Mouse (Mus musculus) right cerebral cortex, postnatal 36 days (tissue): Measurements from ENCODE around the gene Cldn15.

Experiments used
- DNase-seq, 2 experiments: peaks; one replicate each; pipeline ENCODE4 v3.0.0; 2022; ENCODE audit warnings: low spot score in 2 of 2, mixed read lengths in 1 of 2

The Cldn15 gene

GRCm38 (mm10) chr5:136980974-136981373 is 14.6 kb downstream of the Cldn15 start:
- DNase-seq = no peak

- DNase-seq = no peak
These were observed 16.0 kb downstream of the Cldn15 start for GRCm38 (mm10) chr5:136982338-136982930.

GRCm38 (mm10) chr5:136984828-136985227 is 18.4 kb downstream of the Cldn15 start:
- no peak for DNase-seq

GRCm38 (mm10) chr5:136986695-136987137 is 20.3 kb downstream of the Cldn15 start, which contains the start of gene Plod3:
TSS of gene Plod3 (plus strand) at chr5:136987019.
- peak; percentile 94 to 97 for DNase-seq

GRCm38 (mm10) chr5:136987138-136987933 is 20.9 kb downstream of the Cldn15 start:
- DNase-seq = peak; percentile 73 to 77

- DNase-seq = no peak
These were observed 21.5 kb downstream of the Cldn15 start, which contains the start of gene Znhit1 for GRCm38 (mm10) chr5:136987934-136988271. TSS of gene Znhit1 (minus strand) at chr5:136988021.

DNA sequence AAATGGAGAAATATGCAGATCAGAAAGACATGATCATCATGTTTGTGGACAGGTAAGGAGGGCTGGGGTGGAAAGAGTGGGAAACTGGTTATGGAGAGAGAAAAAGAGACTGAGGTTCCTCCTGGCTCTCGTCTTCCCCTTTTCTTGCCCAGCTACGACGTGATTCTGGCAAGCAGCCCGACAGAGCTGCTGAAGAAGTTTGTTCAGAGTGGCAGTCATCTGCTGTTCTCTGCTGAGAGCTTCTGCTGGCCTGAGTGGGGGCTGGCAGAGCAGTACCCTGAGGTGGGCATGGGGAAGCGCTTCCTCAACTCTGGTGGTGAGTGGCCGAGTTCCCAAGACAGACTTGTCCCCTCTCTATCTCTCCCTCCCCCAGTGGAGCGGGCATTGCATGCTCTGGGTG is 22.0 kb downstream of the Cldn15 start:
- no peak for DNase-seq

DNA sequence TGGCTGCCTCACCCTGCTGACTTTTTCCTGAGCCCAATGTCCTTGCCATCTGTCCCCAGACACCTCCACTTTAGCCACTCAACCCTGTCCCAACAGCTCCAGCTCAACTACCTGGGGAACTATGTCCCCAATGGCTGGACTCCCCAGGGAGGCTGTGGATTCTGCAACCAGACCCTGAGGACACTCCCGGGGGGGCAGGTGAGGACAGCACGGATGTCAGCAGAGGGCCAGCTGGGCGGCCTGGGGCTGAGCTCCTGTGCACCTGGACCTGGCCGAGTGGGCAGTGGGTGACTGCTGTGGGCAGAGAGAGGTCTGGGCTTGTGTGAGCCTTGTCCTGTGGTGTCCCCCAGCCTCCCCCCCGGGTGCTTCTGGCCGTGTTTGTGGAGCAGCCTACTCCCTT is 23.4 kb downstream of the Cldn15 start:
- DNase-seq = no peak

GRCm38 (mm10) chr5:136999449-136999848 is 33.0 kb downstream of the Cldn15 start:
- DNase-seq = no peak

- no peak for DNase-seq
These were observed 34.2 kb downstream of the Cldn15 start for GRCm38 (mm10) chr5:137000612-137001011.

- DNase-seq = no peak
These were observed 40.9 kb downstream of the Cldn15 start for GRCm38 (mm10) chr5:137007276-137007675.

DNA sequence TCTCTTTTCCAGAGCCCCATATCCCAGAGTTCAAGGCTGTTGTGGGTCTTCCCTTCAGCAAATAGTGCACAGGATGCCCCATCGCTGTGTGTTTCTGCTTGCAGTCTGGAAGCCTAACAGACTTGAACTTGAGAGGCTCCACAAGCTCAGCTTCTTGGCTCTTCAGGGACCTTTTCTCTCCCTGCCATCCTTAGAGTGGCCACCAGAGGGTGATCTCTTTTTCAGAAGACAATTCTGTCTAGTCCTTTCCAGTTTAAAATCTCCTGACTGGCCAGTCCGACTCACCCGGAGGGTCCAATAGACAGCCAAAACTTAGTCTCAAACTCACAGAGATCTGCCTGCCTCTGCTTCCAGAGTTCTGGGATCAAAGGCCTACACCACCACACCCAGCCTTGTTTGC is 43.6 kb downstream of the Cldn15 start:
- DNase-seq = no peak

DNA sequence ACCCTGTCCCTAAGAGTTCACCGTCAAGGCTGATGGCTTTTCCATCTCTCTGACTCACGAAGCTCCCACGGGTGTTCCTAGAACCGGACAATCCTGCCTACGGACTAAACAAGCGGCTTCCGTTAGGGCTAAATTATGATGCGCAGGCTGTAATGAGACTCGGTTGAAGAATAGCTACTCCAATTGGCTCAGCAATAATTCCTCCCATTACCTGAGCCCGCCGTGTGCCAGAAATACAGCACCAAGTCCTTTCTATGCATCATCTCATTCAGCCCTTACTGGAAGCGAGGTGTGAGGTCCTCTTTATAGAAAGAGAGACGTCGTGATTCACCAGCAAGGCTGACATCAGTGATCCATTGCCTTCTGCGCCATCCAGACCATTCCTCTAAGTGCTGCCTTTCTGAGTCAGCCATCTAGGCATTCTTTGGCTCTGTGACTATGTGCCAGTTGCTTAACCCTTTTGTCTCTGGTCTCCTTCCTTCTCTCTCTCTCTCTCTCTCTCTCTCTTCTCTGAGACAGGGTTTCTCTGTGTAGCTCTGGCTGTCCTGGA is 46.1 kb downstream of the Cldn15 start:
- no peak for DNase-seq

- no peak for DNase-seq
These were observed 49.5 kb downstream of the Cldn15 start for GRCm38 (mm10) chr5:137015913-137016312.

DNA sequence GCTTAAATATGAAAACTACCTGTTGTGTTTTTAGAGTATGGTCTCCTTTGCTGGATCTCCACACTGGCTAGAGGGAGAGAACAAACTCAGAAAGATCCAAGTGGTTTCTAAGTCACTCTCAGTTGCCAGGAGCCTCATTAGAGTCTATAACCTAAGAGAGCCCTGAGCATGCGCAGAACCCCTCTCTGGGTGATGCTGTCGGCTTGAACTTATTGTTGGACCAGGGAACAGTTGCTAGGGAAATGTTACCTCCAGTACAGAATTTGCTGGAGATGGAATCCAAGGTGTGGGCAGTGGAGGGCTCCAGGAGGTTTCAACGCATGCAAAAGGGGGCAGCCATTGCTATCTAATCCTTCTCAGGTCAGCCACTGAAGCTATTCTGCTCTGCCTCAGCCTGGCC is 57.9 kb downstream of the Cldn15 start:
- no peak for DNase-seq

GRCm38 (mm10) chr5:137025132-137025531 is 58.7 kb downstream of the Cldn15 start:
- peak in 1 of 2 experiments; percentile 62 for DNase-seq
